Mouse (Mus musculus) cerebellum, adult (tissue): ENCODE results near the gene Pim3.
"Not testable (repeated sequence)": the region's sequence is repeated elsewhere in the genome, so short reads cannot be mapped to it uniquely, and the experiment has no call there.

Experiments
- ATAC-seq: cut with Nextera tagmentation; 2 replicates; pipeline ENCODE4 v1.9.2; 2017; ENCODE audit warnings: mild to moderate bottlenecking, moderate library complexity, mixed read lengths; ENCODE audit not compliant: insufficient number of reproducible peaks, low FRiP score, low TSS enrichment

Pim3 gene

GRCm38 (mm10) chr15:88861772-88862622 lies at the start of gene Pim3:
Gene Pim3, plus strand, starts transcription at chr15:88862186.
- peak; percentile 72 for ATAC-seq

GRCm38 (mm10) chr15:88813262-88813661 lies 48.7 kb upstream of the Pim3 start:
- no peak for ATAC-seq

GRCm38 (mm10) chr15:88813873-88814272 lies 48.1 kb upstream of the Pim3 start:
- not testable (repeated sequence) for ATAC-seq

GRCm38 (mm10) chr15:88814411-88815047 lies 47.5 kb upstream of the Pim3 start:
- ATAC-seq = no peak

GRCm38 (mm10) chr15:88815196-88815700 lies 46.7 kb upstream of the Pim3 start:
- ATAC-seq = no peak

- ATAC-seq = peak; percentile 98
Observed at GRCm38 (mm10) chr15:88819026-88819905, 42.7 kb upstream of the Pim3 start, which contains the start of the genes Alg12 and Creld2. Gene Alg12, minus strand, starts transcription at chr15:88819318. Gene Creld2, plus strand, starts transcription at chr15:88819646.

GRCm38 (mm10) chr15:88819906-88820303 lies 42.1 kb upstream of the Pim3 start:
- ATAC-seq = no peak

- ATAC-seq = no peak
Observed at GRCm38 (mm10) chr15:88821403-88821802, 40.6 kb upstream of the Pim3 start.

- no peak for ATAC-seq
Observed at GRCm38 (mm10) chr15:88822513-88822912, 39.5 kb upstream of the Pim3 start.

- ATAC-seq = no peak
Observed at GRCm38 (mm10) chr15:88823376-88823775, 38.6 kb upstream of the Pim3 start.

- ATAC-seq = 0 out of 2 replicates have a peak, but pooled peaks have one; percentile 1
Observed at GRCm38 (mm10) chr15:88827466-88827865, 34.5 kb upstream of the Pim3 start.

- peak; percentile 82 for ATAC-seq
Observed at GRCm38 (mm10) chr15:88827991-88828799, 33.8 kb upstream of the Pim3 start.

- ATAC-seq = peak; percentile 60
Observed at GRCm38 (mm10) chr15:88828800-88829705, 32.9 kb upstream of the Pim3 start.

GRCm38 (mm10) chr15:88829791-88830440 lies 32.1 kb upstream of the Pim3 start:
- ATAC-seq = no peak

GRCm38 (mm10) chr15:88830696-88831095 lies 31.3 kb upstream of the Pim3 start:
- no peak for ATAC-seq

GRCm38 (mm10) chr15:88831482-88831881 lies 30.5 kb upstream of the Pim3 start:
- no peak for ATAC-seq

GRCm38 (mm10) chr15:88832536-88832935 lies 29.4 kb upstream of the Pim3 start:
- ATAC-seq = no peak

GRCm38 (mm10) chr15:88836031-88836430 lies 26.0 kb upstream of the Pim3 start:
- ATAC-seq = no peak
